Mouse (Mus musculus) bone marrow, adult 2 months (tissue): ENCODE measurements at regions not wholly inside any gene's neighbourhood (a gene's known extent, or its start where the extent isn't known, plus 50 kb on each side); places are given as distances from the start of the nearest gene placed in this dataset.

Experiments
- H3K27ac ChIP-seq: fragments of 200-500 bp; 2 replicates; pipeline ENCODE4 v1.5.1; 2012; ENCODE audit warnings: low read depth, mild to moderate bottlenecking, control low read depth, inconsistent platforms, low read length; ENCODE audit not compliant: control insufficient read depth, poor library complexity, insufficient read depth
- H3K4me1 ChIP-seq: fragments of 200-500 bp; 2 replicates; pipeline ENCODE4 v1.6.1; 2011; ENCODE audit warnings: low read length; ENCODE audit not compliant: control insufficient read depth, insufficient read depth
- H3K4me3 ChIP-seq: fragments of 200-500 bp; replicated peaks from 2 replicates; pipeline ENCODE3; 2011; ENCODE audit warnings: mild to moderate bottlenecking, low read depth, low read length, control low read depth; ENCODE audit not compliant: control insufficient read depth
- CTCF ChIP-seq: fragments of 200-500 bp; IDR thresholded peaks from 2 replicates; pipeline ENCODE4 v1.5.1; 2011; ENCODE audit warnings: low read length, control low read depth; ENCODE audit not compliant: control insufficient read depth, insufficient read depth
- POLR2A ChIP-seq: fragments of 200-500 bp; IDR thresholded peaks from 2 replicates; pipeline ENCODE4 v1.6.1; 2011; ENCODE audit warnings: low read depth, mild to moderate bottlenecking, control low read depth, low read length, borderline replicate concordance; ENCODE audit not compliant: control insufficient read depth
- WGBS: fragments of 180-500 bp; shearing (Covaris S2); methylation state at CpG from one replicate; pipeline ENCODE4 v1.1.7; 2018; 5-methylcytosine and 5-hydroxymethylcytosine counted together

DNA sequence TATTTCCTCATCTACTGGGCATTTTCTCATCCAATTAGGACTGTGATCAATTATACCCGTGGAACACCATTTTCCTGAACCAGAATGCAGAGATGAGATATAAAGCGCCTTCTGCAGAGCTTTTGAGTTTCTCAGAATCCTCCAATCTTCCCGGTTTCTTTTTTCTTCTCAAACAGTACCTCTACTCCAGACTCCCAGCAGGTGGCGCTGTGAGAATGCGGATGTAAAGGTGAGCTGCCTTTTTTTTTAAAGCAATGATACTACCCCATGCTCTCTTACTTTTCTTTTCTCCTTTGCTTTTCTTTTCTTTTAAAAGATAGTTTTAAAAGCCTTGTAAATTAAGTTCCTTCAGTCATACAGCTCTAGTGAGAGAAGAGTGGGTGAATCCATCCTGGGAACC is 224.4 kb upstream of the BB014433 start:
- Histone ChIP-seq H3K4me1 (no peaks in the 10 kb centered on the region), H3K4me3 (no peak overlapping the region), H3K27ac (no peak overlapping the region)
- TF ChIP-seq POLR2A = no peak
- 0 out of 2 replicates have a peak, but pooled peaks have one; percentile 21 for TF ChIP-seq CTCF
- 9% methylated on average over 5 of the region's 5 CpGs for WGBS

DNA sequence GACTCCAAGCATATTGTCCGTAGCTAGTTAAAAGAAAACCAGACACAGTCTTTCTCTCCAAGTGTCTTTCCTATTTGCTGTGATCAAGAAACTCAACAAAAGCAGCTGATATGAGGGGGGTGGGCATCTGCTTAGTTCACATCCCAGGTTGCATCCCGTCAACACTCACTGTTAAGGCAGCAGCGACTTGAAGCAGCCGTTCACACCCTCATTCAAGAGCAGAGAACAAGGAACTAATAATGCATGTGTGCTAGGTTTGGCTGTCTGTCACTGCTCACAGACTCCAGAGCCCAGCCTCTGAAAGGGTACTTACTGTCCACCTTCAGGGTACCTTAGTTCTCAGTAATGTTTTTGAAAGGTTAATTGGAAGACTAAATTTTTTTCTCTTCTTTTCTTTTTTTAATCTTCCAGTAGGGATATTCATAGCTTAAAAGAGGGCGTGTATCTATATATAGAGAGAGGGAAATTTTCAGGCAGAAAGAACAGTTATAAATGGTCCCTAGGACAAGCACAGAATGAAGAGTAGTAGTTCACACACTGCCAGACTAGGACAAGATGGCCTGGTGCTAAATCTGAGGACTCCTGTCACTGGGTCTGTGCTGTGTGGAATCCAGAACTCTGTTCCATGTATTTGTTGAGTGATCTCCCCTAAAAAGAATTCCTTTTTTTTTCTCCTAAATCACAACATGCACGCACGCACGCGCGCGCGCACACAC is 199.1 kb upstream of the BB014433 start:
- WGBS = 84% methylated on average over 12 of the region's 12 CpGs
- no peak overlapping the region for H3K4me3 ChIP-seq
- no peak overlapping the region for H3K27ac ChIP-seq
- TF ChIP-seq CTCF (no peak), POLR2A (no peak)
- H3K4me1 ChIP-seq = no peaks in the 10 kb centered on the region

DNA sequence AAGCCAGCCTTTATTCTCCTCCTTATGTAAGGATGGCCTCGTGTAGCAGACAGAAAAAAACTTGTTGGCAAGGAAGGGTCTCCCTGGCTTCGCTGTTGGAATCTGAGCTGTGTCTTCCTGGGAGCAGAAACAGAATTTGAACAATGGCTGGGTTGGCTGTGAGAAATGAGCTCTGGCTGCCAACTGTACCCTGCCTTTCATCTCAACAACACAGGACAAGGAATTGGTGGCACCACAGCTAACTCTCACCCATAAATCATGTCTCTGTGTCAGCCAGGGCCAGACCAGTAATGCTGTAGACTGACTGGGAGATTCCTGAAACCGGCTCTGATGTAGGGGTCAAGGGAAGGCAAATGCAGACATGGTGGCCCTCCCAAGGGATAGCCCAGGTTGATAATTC is 189.5 kb upstream of the BB014433 start:
- H3K27ac ChIP-seq = no peak overlapping the region
- no peak overlapping the region for H3K4me3 ChIP-seq
- no peaks in the 10 kb centered on the region for H3K4me1 ChIP-seq
- TF ChIP-seq POLR2A = no peak
- no peak for TF ChIP-seq CTCF
- 53% methylated on average over 3 of the region's 3 CpGs for WGBS

DNA sequence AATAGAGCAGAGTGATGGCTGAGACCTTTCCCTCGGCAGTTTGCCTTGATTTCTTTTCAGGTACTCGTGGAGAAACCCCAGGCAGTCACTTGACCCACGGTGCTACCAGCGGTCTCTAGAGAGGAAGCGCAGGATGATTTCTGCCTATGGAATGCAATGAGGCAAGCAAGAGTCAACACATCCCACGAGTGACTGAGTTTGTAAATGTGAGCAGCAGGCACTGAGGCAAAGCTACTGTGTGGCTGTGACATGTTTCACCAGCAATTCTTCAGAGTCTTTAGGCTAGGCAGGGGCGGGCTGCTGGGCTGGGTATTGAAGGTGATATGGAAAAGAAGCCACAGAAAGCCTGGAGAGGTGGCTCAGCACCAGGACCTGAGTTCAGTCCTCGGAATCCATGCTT is 187.4 kb upstream of the BB014433 start:
- WGBS = 58% methylated on average over 8 of the region's 8 CpGs

DNA sequence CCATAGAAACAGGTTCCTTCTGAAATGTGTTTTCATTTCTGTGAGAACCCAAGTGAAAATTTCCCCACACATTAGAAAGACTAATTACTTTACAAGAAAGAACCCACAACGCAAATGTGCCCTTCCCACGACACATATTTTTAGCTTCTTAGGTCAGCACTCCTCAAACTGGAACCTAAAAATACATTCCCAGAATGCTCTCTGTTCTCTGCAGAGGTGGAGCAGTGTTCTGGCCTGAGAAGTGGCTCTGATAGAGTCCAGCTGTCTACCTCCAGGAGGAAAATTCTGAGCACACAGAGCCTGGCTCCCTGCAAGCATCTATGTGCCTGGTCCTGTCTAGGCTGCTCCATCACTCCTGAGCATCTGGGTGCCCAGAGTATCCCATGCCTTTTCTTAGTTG is 184.3 kb upstream of the BB014433 start:
- Histone ChIP-seq H3K27ac (no peak overlapping the region), H3K4me3 (no peak overlapping the region), H3K4me1 (no peaks in the 10 kb centered on the region)
- TF ChIP-seq POLR2A (no peak), CTCF (no peak)
- 41% methylated on average over 2 of the region's 2 CpGs for WGBS

More for the DNA sequence above, 187.4 kb upstream of the BB014433 start:
- H3K27ac ChIP-seq = no peak overlapping the region
- H3K4me3 ChIP-seq = no peak overlapping the region
- TF ChIP-seq CTCF (no peak), POLR2A (no peak)
- H3K4me1 ChIP-seq = no peaks in the 10 kb centered on the region

DNA sequence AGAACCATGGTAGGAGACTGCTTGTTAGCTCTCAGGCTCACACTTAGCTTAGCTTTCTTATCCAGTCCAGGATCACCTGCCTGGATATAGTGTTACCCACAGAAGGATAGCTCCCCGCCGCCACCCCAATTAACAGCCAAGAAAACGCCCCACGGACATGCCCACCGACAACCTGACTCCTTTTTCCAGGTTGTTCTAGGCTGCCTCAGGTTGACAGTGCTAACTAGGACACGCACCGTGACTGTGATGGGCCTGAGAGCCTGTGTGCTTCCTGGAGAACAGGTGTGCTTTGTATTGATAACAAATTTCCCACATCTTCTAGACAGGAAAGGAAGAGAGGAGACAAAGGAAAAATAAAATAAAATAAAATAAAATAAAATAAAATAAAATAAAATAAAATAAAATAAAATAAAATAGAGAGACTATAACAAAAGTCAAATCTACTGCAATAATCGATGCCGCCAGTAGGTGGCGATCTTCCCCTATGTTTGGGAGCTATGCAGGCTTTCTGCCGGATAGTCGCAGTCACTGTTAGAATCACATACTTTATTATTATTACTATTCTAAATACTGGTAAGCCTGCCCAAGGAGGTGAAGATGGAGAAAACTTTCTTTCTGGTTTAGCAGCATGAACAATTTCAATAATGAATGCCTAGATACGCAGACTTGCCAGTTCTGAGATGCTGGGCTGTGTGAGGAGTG is 175.5 kb upstream of the BB014433 start:
- Histone ChIP-seq H3K4me1 (0 out of 2 replicates have a peak, but pooled peaks cover 2% of the 10 kb centered on the region), H3K27ac (no peak overlapping the region), H3K4me3 (no peak overlapping the region)
- 41% methylated on average over 13 of the region's 13 CpGs for WGBS
- TF ChIP-seq POLR2A (no peak), CTCF (no peak)

DNA sequence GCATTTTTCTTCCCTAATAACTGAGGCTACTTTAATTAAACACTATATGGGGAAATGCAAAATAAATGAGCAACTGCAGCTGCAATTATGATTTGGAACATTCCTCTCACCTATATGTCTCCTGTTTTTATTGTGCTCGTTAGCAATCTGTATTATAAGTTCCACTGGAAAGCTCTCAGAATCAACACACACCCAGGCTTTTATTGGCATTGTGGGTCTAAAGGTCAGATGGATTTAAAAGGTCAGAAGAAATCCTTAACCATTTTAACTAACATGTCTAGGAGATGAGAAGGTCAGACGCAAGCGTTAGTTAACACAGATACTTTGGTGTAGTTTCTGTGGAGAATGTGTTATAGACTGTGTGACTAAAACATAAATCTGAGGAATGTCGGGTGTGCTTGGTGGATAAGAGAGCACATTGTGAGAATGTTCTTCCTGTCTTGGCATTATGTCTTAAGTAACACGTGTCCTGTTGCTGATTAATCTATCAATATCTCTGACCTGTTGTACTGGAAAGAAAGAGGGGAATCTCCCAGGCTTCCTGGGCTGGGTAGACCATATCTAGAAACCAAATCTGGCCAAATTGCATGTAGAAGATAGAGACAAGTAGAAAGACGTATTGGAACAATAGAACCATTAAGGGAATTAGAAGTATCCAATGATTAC is 164.1 kb upstream of the BB014433 start:
- Histone ChIP-seq H3K4me3 (no peak overlapping the region), H3K4me1 (no peaks in the 10 kb centered on the region), H3K27ac (no peak overlapping the region)
- 51% methylated on average over 6 of the region's 6 CpGs for WGBS
- TF ChIP-seq CTCF = no peak
- no peak for TF ChIP-seq POLR2A

DNA sequence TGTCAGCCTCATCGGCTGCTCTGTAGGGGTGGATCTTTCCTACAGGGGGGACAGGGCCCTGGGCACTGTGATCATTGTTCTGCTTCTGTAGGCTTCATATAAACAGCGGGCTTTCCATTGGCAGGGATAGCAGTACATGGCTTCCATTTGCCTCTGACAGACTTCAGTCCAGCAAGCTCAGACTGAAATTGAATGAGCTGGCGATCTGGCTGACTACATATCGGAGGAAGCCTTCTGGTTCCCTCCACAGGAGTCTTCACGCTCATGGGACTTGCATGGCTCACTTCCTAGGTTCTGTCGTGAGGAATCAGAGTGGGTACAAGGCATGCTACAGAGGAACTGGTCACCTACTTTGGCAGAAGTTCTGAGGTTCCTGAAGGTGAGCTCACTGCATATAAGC is 155.7 kb upstream of the BB014433 start:
- Histone ChIP-seq H3K4me1 (no peaks in the 10 kb centered on the region), H3K27ac (no peak overlapping the region), H3K4me3 (no peak overlapping the region)
- WGBS = 80% methylated on average over 6 of the region's 6 CpGs
- TF ChIP-seq CTCF (no peak), POLR2A (no peak)
